Mouse (Mus musculus) spleen, adult 2 months (tissue): ENCODE data around the gene Zfp655. TPM values are rescaled to one million over a fixed set of nuclear protein-coding genes. Genes with fewer than 3 reads are reported as not detected.
A peak's percentile ranks its signal among the peaks of the same experiment; 100 is the strongest.
"Not testable (repeated sequence)": the region's sequence is repeated elsewhere in the genome, so short reads cannot be mapped to it uniquely, and the experiment has no call there.

Experiments
- DNase-seq, 2 experiments: peaks; one replicate each; pipeline versions ENCODE4 v3.0.0 to v3.0.0-alpha.2; 2012 to 2021; ENCODE audit warnings: low spot score in 2 of 2, low read depth in 1 of 2
- H3K27ac ChIP-seq: fragments of 200-500 bp; 2 replicates; pipeline ENCODE4 v1.5.1; 2012; ENCODE audit warnings: low read length, inconsistent platforms; ENCODE audit not compliant: insufficient read depth
- H3K27me3 ChIP-seq: fragments of 200-500 bp; 2 replicates; pipeline ENCODE4 v1.6.1; 2012; ENCODE audit warnings: mild to moderate bottlenecking, moderate library complexity, low read length, inconsistent platforms; ENCODE audit not compliant: control insufficient read depth, insufficient read depth
- H3K36me3 ChIP-seq: fragments of 200-500 bp; 2 replicates; pipeline ENCODE4 v1.6.1; 2012; ENCODE audit warnings: mild to moderate bottlenecking, low read length, inconsistent platforms; ENCODE audit not compliant: control insufficient read depth, insufficient read depth
- H3K4me1 ChIP-seq: fragments of 200-500 bp; 2 replicates; pipeline ENCODE4 v1.6.1; 2011; ENCODE audit warnings: inconsistent platforms; ENCODE audit not compliant: control insufficient read depth, insufficient read depth, insufficient read length
- H3K4me3 ChIP-seq: fragments of 200-500 bp; 2 replicates; pipeline ENCODE4 v1.5.1; 2011; ENCODE audit warnings: mild to moderate bottlenecking, inconsistent platforms; ENCODE audit not compliant: insufficient read depth, insufficient read length; ENCODE audit errors: extremely low read depth
- CTCF ChIP-seq: fragments of 200-500 bp; IDR thresholded peaks from 2 replicates; pipeline ENCODE4 v1.5.1; 2011; ENCODE audit warnings: mild to moderate bottlenecking, inconsistent platforms; ENCODE audit not compliant: insufficient read depth, insufficient read length, insufficient replicate concordance; ENCODE audit errors: extremely low read depth
- POLR2A ChIP-seq: fragments of 200-500 bp; IDR thresholded peaks from 2 replicates; pipeline ENCODE4 v1.6.1; 2011; ENCODE audit warnings: low read depth, low read length, inconsistent platforms
- WGBS: fragments of 180-500 bp; shearing (Covaris S2); methylation state at CpG from one replicate; pipeline ENCODE4 v1.1.7; 2018; 5-methylcytosine and 5-hydroxymethylcytosine counted together
- polyA plus RNA-seq: library from polyadenylated mRNA; depleted of rRNA; stranded (reverse); fragments of >200 nt; gene quantifications from 2 replicates; pipeline ENCODE4 v1.2.3, GENCODE M21; 2012

Gene Zfp655
- polyA plus RNA-seq, 1 experiment: 7.6 TPM

DNA sequence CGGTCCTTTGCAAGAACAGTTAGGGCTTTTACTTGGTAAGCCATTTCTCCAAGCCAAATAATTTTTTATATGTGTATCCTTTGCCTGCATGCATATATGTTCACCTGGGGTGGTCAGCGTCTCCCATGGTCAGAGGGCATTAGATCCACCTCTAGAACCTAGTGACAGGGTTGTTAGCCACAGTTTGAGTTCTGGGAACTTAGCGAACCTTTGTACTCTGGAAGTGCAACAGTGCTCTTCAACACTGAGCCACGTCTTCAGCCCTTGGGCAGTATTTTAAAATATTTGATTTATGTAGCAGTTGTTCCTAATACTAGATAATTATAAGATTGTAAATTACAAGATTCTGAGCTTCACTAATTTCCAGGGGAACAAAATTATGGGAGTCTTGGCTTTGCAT, 874 bp upstream of the Zfp655 start:
- DNase-seq: no peak
- Histone ChIP-seq H3K27me3 (no peaks in the 10 kb centered on the region), H3K4me1 (no peaks in the 10 kb centered on the region; the same call in 1 of the 2 replicates), H3K36me3 (peaks cover 15% of the 10 kb centered on the region), H3K27ac (no peak overlapping the region), H3K4me3 (no peak overlapping the region)
- 94% methylated on average over 4 of the region's 4 CpGs for WGBS
- TF ChIP-seq POLR2A: no peak

DNA sequence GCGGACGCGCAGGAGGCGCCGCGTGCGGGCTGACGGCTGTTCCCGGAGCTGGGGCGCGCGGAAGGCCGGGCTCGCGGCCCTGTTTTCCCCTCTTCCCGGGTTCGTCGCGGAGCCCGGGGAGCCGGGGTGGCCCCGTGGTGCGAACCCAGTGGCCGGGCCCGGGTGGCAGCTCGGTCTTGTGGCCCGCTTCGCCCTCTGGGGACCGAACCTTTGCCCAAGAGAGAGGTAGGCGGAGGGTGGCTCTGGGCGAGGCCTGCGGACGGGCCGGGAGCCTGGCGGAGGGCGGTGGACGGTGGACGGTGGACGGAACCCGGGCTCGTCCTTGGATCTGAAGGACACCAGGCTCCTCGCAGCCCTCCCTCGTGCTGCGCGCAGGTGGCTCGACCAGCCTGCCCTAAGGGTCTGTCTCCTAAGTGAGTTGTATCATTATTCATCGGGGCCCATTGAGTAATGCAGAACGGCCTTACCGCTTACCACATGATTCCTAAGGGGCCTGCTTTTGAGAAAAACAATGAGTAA, 437 bp downstream of the Zfp655 start:
- no peak for DNase-seq

DNA sequence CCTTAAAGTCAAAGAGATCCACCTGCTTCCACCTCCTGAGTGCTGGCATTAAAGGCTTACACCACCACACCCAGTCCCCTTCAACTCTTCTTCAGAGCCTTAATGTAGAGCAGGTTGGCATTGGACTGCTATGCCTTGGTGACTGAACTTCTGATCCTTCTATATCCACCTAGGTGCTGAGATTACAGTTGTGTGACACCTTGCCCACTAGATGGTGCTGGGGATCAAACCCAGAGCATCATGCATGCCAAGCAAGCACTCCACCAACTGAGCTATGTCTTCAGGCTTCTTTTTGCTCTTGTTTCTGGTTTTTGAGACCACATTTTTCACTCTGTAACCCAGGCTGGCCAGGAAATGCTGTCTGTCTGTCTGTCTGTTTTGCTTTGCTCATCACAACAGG, 3.1 kb downstream of the Zfp655 start:
- peak; percentile 22 to 26 for DNase-seq
- no peak overlapping the region for H3K4me3 ChIP-seq
- no peaks in the 10 kb centered on the region for H3K27me3 ChIP-seq
- H3K4me1 ChIP-seq: no peaks in the 10 kb centered on the region; the same call in 1 of the 2 replicates
- TF ChIP-seq POLR2A (no peak), CTCF (peak; percentile 14; the same call in 1 of the 2 replicates)
- peaks cover 29% of the 10 kb centered on the region for H3K36me3 ChIP-seq
- H3K27ac ChIP-seq: no peak overlapping the region

More for the DNA sequence above, 437 bp downstream of the Zfp655 start:
- Histone ChIP-seq H3K36me3 (peaks cover 20% of the 10 kb centered on the region), H3K27me3 (no peaks in the 10 kb centered on the region), H3K4me1 (no peaks in the 10 kb centered on the region; the same call in 1 of the 2 replicates), H3K4me3 (peak overlapping the region; percentile 75), H3K27ac (peak overlapping the region; percentile 87)
- WGBS: under 1% methylated on average over 49 of the region's 49 CpGs
- TF ChIP-seq CTCF (no peak), POLR2A (no peak)

DNA sequence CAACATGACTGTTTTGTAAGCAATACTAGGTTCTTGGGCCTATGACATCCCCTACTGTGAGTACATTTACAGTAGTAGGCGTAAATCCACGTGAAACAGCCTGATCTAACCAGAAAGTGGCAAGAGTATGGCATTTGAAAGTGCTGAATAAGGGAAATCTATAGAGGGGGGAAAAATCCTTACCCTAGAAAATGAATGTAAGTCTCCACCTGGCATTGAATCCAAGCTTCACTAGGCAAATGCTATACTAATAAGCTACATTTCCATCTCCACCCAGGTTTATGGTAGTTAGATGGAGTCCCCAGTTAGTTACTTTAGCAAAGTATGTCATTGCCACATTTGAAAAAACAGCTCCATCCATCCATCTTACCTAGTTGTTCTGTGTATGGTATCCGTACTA, 18.0 kb downstream of the Zfp655 start:
- TF ChIP-seq CTCF: no peak
- no peak for TF ChIP-seq POLR2A
- H3K27me3 ChIP-seq: no peaks in the 10 kb centered on the region
- H3K4me3 ChIP-seq: no peak overlapping the region
- peaks cover 20% of the 10 kb centered on the region for H3K36me3 ChIP-seq
- no peak for DNase-seq
- 94% methylated on average over 3 of the region's 3 CpGs for WGBS
- H3K4me1 ChIP-seq: no peaks in the 10 kb centered on the region
- no peak overlapping the region for H3K27ac ChIP-seq

DNA sequence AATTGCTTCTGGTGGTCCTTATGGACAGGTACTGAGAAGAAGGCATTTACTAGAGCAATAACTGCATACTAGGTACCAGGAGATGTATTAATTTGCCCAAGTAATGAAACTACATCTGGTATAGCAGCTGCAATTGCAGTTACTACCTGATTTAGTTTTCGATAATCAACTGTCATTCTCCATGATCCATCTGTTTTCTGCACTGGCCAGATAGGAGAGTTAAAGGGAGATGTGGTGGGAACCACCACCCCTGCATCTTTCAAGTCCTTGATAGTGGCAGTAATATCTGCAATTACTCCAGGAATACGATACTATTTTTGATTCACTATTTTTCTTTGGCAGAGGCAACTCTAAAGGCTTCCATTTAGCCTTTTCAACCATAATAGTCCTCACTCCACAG, 42.1 kb downstream of the Zfp655 start:
- WGBS: 78% methylated on average over 2 of the region's 2 CpGs
- not testable (repeated sequence) for DNase-seq, H3K27me3 ChIP-seq, H3K4me3 ChIP-seq, H3K27ac ChIP-seq, H3K36me3 ChIP-seq, H3K4me1 ChIP-seq

DNA sequence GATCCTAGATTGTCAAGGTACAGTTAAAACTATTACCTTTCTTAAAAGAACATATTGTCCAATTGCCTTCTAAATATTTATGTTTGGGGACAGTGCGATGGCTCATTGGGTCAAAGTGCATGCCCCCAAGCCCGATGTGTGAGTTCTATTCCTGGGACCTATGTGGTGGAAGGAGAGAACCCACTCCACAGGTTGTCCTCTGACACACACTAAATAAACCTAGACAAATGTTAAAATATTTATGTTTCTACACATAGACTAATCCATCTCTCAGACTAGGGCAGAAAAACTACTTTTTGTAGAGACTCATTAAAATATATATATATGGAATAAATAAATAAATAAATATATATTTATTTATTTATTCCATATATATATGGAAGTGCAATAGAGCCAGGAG, 48.4 kb downstream of the Zfp655 start:
- no peak for DNase-seq
- no peaks in the 10 kb centered on the region for H3K4me1 ChIP-seq
- H3K4me3 ChIP-seq: no peak overlapping the region
- no peak overlapping the region for H3K27ac ChIP-seq
- peaks cover 18% of the 10 kb centered on the region for H3K36me3 ChIP-seq
- WGBS: 99% methylated on average over 2 of the region's 2 CpGs
- no peaks in the 10 kb centered on the region for H3K27me3 ChIP-seq
- TF ChIP-seq CTCF (no peak), POLR2A (no peak)

DNA sequence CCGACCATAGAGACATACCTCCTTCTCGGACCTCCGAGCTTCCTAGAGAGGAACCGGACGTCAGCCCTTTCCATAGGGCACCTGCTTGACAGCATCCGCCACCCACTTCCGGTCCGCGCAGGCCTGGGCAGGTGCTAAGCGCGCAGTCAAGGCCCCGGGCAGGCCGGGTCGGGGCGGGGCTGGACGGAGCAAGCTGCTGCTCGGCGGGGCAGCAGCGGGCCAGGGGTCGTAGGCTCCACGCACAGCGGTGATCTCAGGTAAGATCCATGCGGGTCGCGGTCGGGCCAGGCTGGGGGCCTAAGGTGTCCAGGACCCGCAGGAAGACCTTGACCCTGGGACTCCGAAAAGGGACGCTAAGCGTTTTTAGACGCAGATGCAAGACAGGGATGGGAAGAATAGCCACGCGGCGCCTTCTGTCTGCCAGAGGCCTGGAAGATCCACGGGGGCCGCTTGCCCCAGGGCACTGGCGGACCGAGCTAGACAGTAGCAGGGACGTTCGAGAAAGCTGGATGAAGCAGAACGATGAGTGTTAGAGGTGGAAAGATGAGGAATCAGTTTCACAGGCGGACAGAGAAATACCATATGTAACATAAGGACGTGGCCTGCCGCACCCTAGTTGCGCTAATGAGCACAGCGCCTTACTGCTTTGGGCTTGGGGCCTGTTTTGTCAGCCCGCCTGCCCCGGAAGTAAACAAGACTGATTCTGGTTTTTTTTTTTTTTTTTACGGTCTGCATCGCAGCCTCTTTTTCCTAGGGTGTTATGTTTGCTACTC, 49.0 kb downstream of the Zfp655 start, which contains the start of gene Zscan25:
Gene Zscan25 (plus strand): TSS at position 130 of the 773 bp plus-strand sequence.
- no peaks in the 10 kb centered on the region for H3K4me1 ChIP-seq
- DNase-seq: peak; percentile 80 to 88
- peak within 1 kb of the TSS; percentile 89 for H3K27ac ChIP-seq
- H3K4me3 ChIP-seq: peak within 1 kb of the TSS; percentile 94
- H3K27me3 ChIP-seq: no peaks in the 10 kb centered on the region
- WGBS: 1% methylated on average over 50 of the region's 50 CpGs
- H3K36me3 ChIP-seq: peaks cover 22% of the 10 kb centered on the region
- TF ChIP-seq POLR2A (peak; percentile 44; the same call in 1 of the 2 replicates), CTCF (no peak)
